Mouse (Mus musculus): Measurements from ENCODE around the gene Sim1.

DNA sequence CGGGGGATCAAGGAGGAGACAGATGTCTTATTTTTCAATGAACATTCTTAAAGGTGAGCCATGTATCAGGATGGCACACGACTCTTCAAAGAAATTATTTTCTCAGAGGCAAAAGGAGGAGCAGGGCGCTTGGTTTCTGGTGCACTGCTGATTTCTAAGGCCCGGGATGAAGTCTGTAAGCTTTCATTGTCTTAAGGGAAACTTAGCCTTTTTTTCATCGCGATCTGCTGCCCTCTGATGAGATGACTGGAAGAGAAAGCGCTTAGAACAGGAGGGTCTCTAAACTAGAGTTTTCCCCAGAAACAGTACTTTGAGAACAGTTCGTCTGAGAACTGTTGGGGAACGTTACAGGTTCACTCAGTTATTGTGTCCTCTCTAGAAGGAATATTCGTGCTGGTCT lies 1.0 kb upstream of the Sim1 start:
- TF ChIP-seq CTCF (IDR thresholded peaks at IDR 0.05; ENCODE audit: low read depth, low read length) (no peak), TAL1 (conservative IDR thresholded peaks at IDR 0.05; ENCODE audit: low read depth, low read length) (no peak), GATA1 (IDR thresholded peaks at IDR 0.05; ENCODE audit: borderline replicate concordance, low read length) (no peak), GATA2 (IDR thresholded peaks at IDR 0.05; ENCODE audit: borderline replicate concordance, low read depth, low read length) (no peak), POLR2AphosphoS5 (IDR thresholded peaks at IDR 0.05; ENCODE audit: insufficient replicate concordance, low read depth, low read length) (no peak)
